Mouse (Mus musculus): ENCODE data around the gene Wee2. TPM values are rescaled to one million over a fixed set of nuclear protein-coding genes. Genes with fewer than 3 reads are reported as not detected.

Wee2 gene
- polyA plus RNA-seq, 1 experiment, result not detected

DNA sequence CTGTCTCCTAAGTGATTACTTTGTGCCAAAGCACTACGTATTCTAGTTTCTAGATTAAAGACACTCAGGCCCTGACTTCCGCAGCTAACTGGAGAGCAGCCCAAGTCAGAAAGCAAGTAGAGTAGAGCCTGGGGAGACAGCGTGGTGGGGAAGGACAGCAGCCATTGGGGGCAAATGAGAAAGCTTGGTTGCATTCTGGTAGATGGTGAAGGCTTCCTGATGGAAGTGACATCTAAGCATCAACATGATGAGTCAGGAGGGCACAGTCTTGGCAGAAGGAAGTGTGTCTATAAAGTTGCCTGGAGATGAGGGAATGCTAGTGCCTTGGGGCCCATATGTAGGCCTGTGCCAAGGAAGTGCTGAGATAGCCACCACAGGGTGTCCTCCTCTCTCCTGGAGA is 25.3 kb upstream of the Wee2 start:
- Histone ChIP-seq H3K4me1 (ENCODE audit: control insufficient read depth, insufficient read depth, low read length) (no peaks in the 10 kb centered on the region), H3K4me3 (ENCODE audit: control insufficient read depth, low read depth, low read length) (no peak overlapping the region), H3K27me3 (ENCODE audit: control insufficient read depth, insufficient read depth, low read length) (no peaks in the 10 kb centered on the region), H3K36me3 (ENCODE audit: control insufficient read depth, insufficient read depth, low read length) (no peaks in the 10 kb centered on the region), H3K27ac (ENCODE audit: control insufficient read depth, insufficient read depth, low read depth, low read length) (no peak overlapping the region)
- TF ChIP-seq CTCF (IDR thresholded peaks at IDR 0.05; ENCODE audit: control insufficient read depth, insufficient read depth, insufficient replicate concordance, low read depth, low read length), result no peak
- no peak for TF ChIP-seq POLR2A (IDR thresholded peaks at IDR 0.05; ENCODE audit: control insufficient read depth, low read depth, low read length)

- TF ChIP-seq CTCF (IDR thresholded peaks at IDR 0.05; ENCODE audit: control insufficient read depth, insufficient read depth, insufficient replicate concordance, low read depth, low read length) (no peak), POLR2A (IDR thresholded peaks at IDR 0.05; ENCODE audit: control insufficient read depth, low read depth, low read length) (no peak)
- Histone ChIP-seq H3K27ac (ENCODE audit: control insufficient read depth, insufficient read depth, low read depth, low read length) (no peak overlapping the region), H3K4me1 (ENCODE audit: control insufficient read depth, insufficient read depth, low read length) (no peaks in the 10 kb centered on the region), H3K27me3 (ENCODE audit: control insufficient read depth, insufficient read depth, low read length) (no peaks in the 10 kb centered on the region), H3K4me3 (ENCODE audit: control insufficient read depth, low read depth, low read length) (no peak overlapping the region), H3K36me3 (ENCODE audit: control insufficient read depth, insufficient read depth, low read length) (no peaks in the 10 kb centered on the region)
Measured at GRCm38 (mm10) chr6:40415799-40416198, 23.1 kb upstream of the Wee2 start.

GRCm38 (mm10) chr6:40418386-40418785 is 20.5 kb upstream of the Wee2 start:
- no peaks in the 10 kb centered on the region for H3K4me1 ChIP-seq (ENCODE audit: control insufficient read depth, insufficient read depth, low read length)

DNA sequence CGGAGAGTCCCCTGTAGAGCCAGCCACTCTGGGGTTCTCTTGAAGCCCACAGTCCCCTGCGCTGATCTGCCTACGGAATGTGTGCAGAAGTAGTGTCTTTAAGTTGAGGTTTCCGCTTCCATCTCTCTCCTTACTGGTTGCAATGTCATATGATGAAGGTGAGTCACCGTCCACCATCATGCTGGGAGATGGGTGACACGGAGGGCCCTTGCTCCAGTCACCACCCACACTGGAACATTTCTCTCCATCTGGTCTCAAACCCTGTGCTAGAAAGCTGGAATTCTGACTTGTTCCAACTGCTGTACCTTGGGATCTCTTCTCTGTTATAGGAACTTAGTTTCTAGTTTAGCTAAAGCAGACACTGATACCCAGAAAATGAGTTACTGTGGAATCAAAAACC is 17.8 kb upstream of the Wee2 start:
- TF ChIP-seq CTCF (IDR thresholded peaks at IDR 0.05; ENCODE audit: control insufficient read depth, insufficient read depth, insufficient replicate concordance, low read depth, low read length) (no peak), POLR2A (IDR thresholded peaks at IDR 0.05; ENCODE audit: control insufficient read depth, low read depth, low read length) (no peak)
- Histone ChIP-seq H3K27ac (ENCODE audit: control insufficient read depth, insufficient read depth, low read depth, low read length) (no peak overlapping the region), H3K36me3 (ENCODE audit: control insufficient read depth, insufficient read depth, low read length) (no peaks in the 10 kb centered on the region), H3K4me1 (ENCODE audit: control insufficient read depth, insufficient read depth, low read length) (no peaks in the 10 kb centered on the region), H3K4me3 (ENCODE audit: control insufficient read depth, low read depth, low read length) (no peak overlapping the region), H3K27me3 (ENCODE audit: control insufficient read depth, insufficient read depth, low read length) (no peaks in the 10 kb centered on the region)

More at GRCm38 (mm10) chr6:40418386-40418785, 20.5 kb upstream of the Wee2 start:
- Histone ChIP-seq H3K27me3 (ENCODE audit: control insufficient read depth, insufficient read depth, low read length) (no peaks in the 10 kb centered on the region), H3K4me3 (ENCODE audit: control insufficient read depth, low read depth, low read length) (no peak overlapping the region), H3K27ac (ENCODE audit: control insufficient read depth, insufficient read depth, low read depth, low read length) (no peak overlapping the region), H3K36me3 (ENCODE audit: control insufficient read depth, insufficient read depth, low read length) (no peaks in the 10 kb centered on the region)
- TF ChIP-seq POLR2A (IDR thresholded peaks at IDR 0.05; ENCODE audit: control insufficient read depth, low read depth, low read length) (no peak), CTCF (IDR thresholded peaks at IDR 0.05; ENCODE audit: control insufficient read depth, insufficient read depth, insufficient replicate concordance, low read depth, low read length) (no peak)

- Histone ChIP-seq H3K4me3 (ENCODE audit: control insufficient read depth, low read depth, low read length) (no peak overlapping the region), H3K27me3 (ENCODE audit: control insufficient read depth, insufficient read depth, low read length) (no peaks in the 10 kb centered on the region), H3K27ac (ENCODE audit: control insufficient read depth, insufficient read depth, low read depth, low read length) (no peak overlapping the region), H3K36me3 (ENCODE audit: control insufficient read depth, insufficient read depth, low read length) (no peaks in the 10 kb centered on the region), H3K4me1 (ENCODE audit: control insufficient read depth, insufficient read depth, low read length) (no peaks in the 10 kb centered on the region)
- TF ChIP-seq CTCF (IDR thresholded peaks at IDR 0.05; ENCODE audit: control insufficient read depth, insufficient read depth, insufficient replicate concordance, low read depth, low read length) (no peak), POLR2A (IDR thresholded peaks at IDR 0.05; ENCODE audit: control insufficient read depth, low read depth, low read length) (no peak)
Measured at GRCm38 (mm10) chr6:40423013-40423412, 15.9 kb upstream of the Wee2 start.

GRCm38 (mm10) chr6:40423774-40424173 is 15.1 kb upstream of the Wee2 start:
- H3K27me3 ChIP-seq (ENCODE audit: control insufficient read depth, insufficient read depth, low read length), result no peaks in the 10 kb centered on the region
- TF ChIP-seq CTCF (IDR thresholded peaks at IDR 0.05; ENCODE audit: control insufficient read depth, insufficient read depth, insufficient replicate concordance, low read depth, low read length) (no peak), POLR2A (IDR thresholded peaks at IDR 0.05; ENCODE audit: control insufficient read depth, low read depth, low read length) (no peak)
- H3K4me3 ChIP-seq (ENCODE audit: control insufficient read depth, low read depth, low read length), result no peak overlapping the region
- no peak overlapping the region for H3K27ac ChIP-seq (ENCODE audit: control insufficient read depth, insufficient read depth, low read depth, low read length)
- H3K36me3 ChIP-seq (ENCODE audit: control insufficient read depth, insufficient read depth, low read length), result no peaks in the 10 kb centered on the region
- no peaks in the 10 kb centered on the region for H3K4me1 ChIP-seq (ENCODE audit: control insufficient read depth, insufficient read depth, low read length)

DNA sequence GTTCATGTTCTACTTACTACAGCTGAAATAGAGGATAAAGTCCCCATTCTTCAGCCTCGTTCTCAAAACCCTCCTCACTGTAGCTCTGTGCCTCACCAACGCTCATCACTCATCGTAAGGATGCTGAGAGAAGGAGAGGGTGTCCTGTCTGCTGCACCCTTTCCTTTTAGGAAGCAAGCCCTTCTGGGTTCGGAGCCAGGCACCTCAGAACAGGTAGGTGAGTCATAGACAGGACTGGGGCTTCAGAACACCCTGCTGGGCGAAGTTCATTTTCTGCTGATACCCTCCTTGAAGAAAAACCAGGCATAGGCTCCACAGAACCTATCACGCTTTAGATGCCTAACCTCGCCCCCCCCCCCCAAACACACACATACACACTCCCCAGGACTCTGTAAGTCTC is 11.4 kb upstream of the Wee2 start:
- no peak overlapping the region for H3K27ac ChIP-seq (ENCODE audit: control insufficient read depth, insufficient read depth, low read depth, low read length)
- no peaks in the 10 kb centered on the region for H3K27me3 ChIP-seq (ENCODE audit: control insufficient read depth, insufficient read depth, low read length)
- H3K4me3 ChIP-seq (ENCODE audit: control insufficient read depth, low read depth, low read length), result no peak overlapping the region
- TF ChIP-seq CTCF (IDR thresholded peaks at IDR 0.05; ENCODE audit: control insufficient read depth, insufficient read depth, insufficient replicate concordance, low read depth, low read length) (no peak), POLR2A (IDR thresholded peaks at IDR 0.05; ENCODE audit: control insufficient read depth, low read depth, low read length) (no peak)
- H3K4me1 ChIP-seq (ENCODE audit: control insufficient read depth, insufficient read depth, low read length), result no peaks in the 10 kb centered on the region
- H3K36me3 ChIP-seq (ENCODE audit: control insufficient read depth, insufficient read depth, low read length), result no peaks in the 10 kb centered on the region

DNA sequence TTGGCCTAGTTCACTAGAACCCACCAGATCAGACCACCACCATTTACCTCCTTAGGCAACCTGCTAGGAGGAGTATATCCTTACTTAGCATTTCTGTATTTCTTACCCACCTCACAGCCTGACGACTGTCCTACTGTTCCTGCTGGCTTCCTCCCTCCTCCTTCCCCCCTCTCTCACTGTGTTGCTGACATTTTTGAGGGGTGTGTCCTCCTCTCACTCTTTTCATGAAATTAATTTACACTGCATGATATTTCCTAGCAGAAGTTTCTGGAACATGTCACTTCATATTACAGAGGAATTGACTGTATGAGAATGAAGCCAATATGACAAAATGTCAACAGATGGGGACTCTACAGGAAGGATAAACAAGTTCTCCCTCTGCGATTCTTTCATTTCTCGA is 10.2 kb upstream of the Wee2 start:
- H3K4me1 ChIP-seq (ENCODE audit: control insufficient read depth, insufficient read depth, low read length), result no peaks in the 10 kb centered on the region
- no peak overlapping the region for H3K4me3 ChIP-seq (ENCODE audit: control insufficient read depth, low read depth, low read length)
- H3K36me3 ChIP-seq (ENCODE audit: control insufficient read depth, insufficient read depth, low read length), result no peaks in the 10 kb centered on the region
- no peaks in the 10 kb centered on the region for H3K27me3 ChIP-seq (ENCODE audit: control insufficient read depth, insufficient read depth, low read length)
- no peak overlapping the region for H3K27ac ChIP-seq (ENCODE audit: control insufficient read depth, insufficient read depth, low read depth, low read length)
- TF ChIP-seq POLR2A (IDR thresholded peaks at IDR 0.05; ENCODE audit: control insufficient read depth, low read depth, low read length) (no peak), CTCF (IDR thresholded peaks at IDR 0.05; ENCODE audit: control insufficient read depth, insufficient read depth, insufficient replicate concordance, low read depth, low read length) (no peak)

All from testis, adult 2 months (tissue).